Mouse (Mus musculus): ENCODE measurements around the gene Ccdc162.

The Ccdc162 gene

GRCm38 (mm10) chr10:41635276-41636033 lies 81.0 kb downstream of the Ccdc162 start:
- DNase-seq (ENCODE audit: low spot score in 2 of 2) = no peak

DNA sequence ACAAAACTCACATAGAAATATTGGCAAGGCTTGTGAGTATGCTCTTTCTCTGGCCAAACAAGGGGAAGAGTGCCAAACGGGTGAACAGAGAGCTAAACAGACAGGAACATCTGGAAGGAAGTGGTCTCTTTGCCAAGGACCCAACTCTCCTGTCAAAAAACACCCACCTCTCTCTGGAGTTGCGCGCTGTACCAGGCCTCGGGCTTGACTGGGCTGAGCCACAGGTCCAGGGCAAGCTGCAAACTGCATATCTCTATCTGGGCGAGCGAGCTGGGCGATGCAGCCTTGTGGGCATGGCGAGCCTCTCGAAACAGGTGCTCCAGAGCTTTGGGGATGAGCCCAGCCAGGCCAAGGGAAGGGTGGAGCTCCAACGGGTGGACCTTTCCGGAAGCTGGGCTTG lies 82.6 kb downstream of the Ccdc162 start:
- DNase-seq (ENCODE audit: low spot score in 2 of 2) = no peak

DNA sequence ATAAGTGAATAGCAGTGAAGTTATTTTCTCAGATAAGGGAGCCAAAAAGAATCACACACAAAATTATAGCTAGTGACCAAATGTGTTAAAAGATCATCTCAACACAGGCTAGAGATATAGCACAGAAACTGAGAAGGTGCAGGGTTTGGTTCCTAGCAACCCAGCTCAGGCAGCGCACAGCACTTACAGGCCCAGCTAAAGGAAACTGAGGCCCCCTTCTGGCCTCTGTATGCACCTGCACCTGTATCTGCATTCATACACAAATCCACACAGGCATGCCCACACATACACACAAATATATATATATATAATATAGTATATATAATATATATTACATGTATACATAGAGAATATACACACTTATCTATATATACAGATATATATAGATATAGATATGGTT lies 84.4 kb downstream of the Ccdc162 start:
- no peak for DNase-seq (ENCODE audit: low spot score in 2 of 2)

DNA sequence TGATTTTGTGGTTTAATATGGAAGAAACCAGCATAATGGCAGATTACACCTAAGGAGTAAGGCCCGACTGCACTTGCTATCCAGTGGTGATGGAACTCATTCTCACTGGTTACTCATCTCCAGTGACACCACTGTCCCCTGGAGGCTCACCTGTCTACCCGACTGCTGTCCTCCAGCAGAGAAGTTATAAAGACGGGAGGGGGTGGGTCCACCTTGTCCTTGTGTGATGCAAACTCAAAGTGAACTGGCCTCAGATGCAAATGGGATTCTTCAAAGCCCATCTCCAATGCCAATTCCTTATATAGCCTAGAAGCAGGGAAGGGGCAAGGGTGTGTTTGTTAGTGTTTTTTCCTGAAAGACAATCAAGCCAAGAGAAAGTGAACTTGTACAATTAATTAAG lies 89.4 kb downstream of the Ccdc162 start:
- DNase-seq (ENCODE audit: low spot score in 2 of 2) = no peak

- DNase-seq (ENCODE audit: low spot score in 2 of 2) = no peak
These were observed 96.4 kb downstream of the Ccdc162 start for GRCm38 (mm10) chr10:41619988-41620387.

DNA sequence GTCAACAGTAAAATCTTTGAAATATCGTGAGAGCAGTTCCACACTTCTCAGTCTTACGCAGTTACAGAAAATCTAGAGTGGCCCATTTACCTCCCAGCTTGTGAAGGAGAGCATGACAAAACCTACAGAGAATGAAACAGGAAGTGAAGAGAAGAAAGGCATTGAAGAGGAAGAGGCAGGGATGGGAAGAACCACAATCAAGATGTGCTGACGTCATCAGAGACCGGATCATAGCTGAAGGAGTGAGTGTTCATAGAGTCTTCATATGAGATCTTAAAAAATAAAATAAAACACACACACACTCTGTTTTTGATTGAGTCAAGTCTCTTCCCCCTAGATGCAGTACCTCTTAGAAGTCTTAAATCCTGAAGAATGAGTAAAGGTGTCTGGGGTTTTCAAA lies 100.9 kb downstream of the Ccdc162 start:
- no peak for DNase-seq (ENCODE audit: low spot score in 2 of 2)

DNA sequence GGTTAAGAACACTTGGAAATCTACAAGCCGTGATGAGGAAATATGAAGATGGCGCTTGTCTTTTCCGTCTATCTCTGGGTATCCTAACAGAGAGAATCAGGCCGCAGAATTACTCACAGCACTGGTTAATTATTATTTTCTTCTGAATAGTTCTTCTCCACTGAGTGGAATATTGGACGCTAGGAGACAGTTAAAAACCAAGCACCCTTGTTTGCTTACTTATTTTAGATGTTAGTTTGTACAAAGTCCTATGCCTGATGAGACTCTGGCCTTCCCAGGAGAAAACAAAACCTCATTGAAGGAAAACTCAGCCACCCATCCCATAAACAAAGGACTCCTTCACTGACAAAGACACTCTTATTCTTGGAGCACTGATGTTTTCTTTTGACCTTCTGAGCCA lies 104.5 kb downstream of the Ccdc162 start:
- no peak for DNase-seq (ENCODE audit: low spot score in 2 of 2)

GRCm38 (mm10) chr10:41609475-41609874 lies 107.0 kb downstream of the Ccdc162 start:
- no peak for DNase-seq (ENCODE audit: low spot score in 2 of 2)

GRCm38 (mm10) chr10:41608485-41608884 lies 107.9 kb downstream of the Ccdc162 start:
- no peak for DNase-seq (ENCODE audit: low spot score in 2 of 2)

GRCm38 (mm10) chr10:41602667-41603066 lies 113.8 kb downstream of the Ccdc162 start:
- DNase-seq (ENCODE audit: low spot score in 2 of 2) = no peak

GRCm38 (mm10) chr10:41601898-41602545 lies 114.4 kb downstream of the Ccdc162 start:
- no peak for DNase-seq (ENCODE audit: low spot score in 2 of 2)

- no peak for DNase-seq (ENCODE audit: low spot score in 2 of 2)
These were observed 115.1 kb downstream of the Ccdc162 start for GRCm38 (mm10) chr10:41601302-41601701.

DNA sequence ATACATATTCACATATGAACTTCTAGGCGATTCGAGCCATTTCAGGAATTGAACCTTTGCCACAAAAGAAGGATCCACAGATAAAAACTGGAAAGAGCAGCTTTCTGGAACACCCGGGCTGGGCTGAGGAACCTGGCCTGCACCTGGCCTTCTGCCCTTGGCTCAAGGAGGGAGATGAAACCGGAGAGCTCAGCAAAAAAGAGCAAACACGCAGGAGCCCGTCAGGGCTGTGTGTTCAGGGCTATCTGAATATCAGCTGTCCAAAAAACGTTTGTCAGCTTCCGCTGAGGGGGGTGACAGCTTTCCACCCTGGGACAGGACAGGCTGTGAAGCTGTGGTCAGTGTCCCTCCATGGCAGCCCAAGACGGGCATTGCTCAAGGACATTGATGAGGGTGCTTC lies 117.4 kb downstream of the Ccdc162 start:
- DNase-seq (ENCODE audit: low spot score in 2 of 2) = no peak

DNA sequence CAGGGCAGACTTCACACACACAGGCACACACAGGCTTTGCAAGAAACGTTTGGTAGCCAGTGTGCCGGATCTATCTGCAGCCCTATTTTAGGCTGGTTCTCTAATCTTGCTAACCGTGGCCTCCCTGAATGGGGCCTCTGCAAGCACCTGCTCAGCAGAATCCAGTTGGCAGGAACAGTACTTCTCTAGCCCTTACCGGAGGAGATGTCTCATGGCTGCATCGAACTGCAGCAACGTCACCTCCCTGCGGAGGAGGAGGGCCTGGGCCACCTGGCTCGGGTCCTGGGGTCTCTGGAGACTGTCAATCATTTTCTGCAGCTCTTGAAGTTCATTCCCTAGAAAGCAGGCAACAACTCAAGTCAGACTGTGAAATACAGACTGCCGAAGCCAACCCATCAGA lies 118.2 kb downstream of the Ccdc162 start:
- no peak for DNase-seq (ENCODE audit: low spot score in 2 of 2)

DNA sequence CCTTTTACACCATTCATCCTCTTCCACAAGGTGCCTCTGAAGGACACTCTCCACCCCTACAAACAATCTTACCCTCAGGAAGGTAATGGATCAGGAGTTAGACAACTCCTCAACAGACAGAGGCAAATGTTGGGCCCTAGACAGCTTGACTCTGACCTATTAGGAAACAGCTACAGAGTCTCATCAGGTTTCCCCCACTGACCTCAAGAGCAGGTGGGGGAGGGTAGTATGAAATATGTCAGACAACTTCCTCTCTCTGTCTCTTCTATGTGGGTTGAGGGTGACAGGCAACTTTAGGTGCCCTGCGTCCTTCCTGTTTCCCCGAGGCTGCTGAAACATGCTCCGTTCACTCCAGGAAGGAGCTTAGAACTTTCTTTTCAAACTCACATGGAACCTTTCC lies 120.9 kb downstream of the Ccdc162 start:
- DNase-seq (ENCODE audit: low spot score in 2 of 2) = no peak

DNA sequence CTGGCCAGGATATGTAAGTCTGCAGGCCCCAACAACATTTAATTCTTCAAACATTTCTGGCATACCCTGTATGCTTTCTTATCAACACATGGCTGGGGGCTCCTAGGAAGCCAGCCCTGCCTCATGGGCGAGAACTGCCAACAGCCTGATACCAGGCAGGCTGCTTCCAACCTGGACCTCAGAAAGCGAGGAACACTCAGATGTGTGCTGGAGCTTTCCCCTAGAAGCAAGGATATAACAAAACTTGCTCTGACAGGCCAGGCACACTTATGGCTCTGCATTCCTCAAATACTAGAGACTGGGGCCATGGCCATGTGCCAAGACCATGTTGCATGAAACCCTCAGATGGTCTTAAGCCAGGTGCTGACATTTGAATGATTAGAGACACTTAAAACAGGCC lies 121.5 kb downstream of the Ccdc162 start:
- no peak for DNase-seq (ENCODE audit: low spot score in 2 of 2)

- no peak for DNase-seq (ENCODE audit: low spot score in 2 of 2)
These were observed 122.0 kb downstream of the Ccdc162 start for GRCm38 (mm10) chr10:41594433-41594832.

DNA sequence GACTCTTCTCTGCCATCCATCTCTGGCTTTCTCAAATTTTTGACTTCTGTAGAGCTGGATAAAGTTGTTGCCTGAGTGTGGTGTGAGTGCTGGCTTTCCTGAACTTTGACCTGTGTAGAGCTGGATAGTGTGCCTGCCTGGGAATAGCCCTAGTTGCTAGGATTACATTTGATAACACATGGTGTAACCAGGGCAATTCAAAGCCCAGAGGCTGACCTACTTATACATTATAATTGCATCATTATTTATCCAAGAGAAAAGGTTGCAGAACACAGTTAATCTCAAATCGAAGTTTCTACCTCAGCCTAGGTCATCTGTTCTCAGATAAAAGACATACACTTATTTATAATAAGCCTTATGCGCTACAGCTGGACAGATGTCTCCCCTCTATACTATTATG lies 127.8 kb downstream of the Ccdc162 start:
- DNase-seq (ENCODE audit: low spot score in 2 of 2) = no peak

GRCm38 (mm10) chr10:41586947-41587852 lies 129.2 kb downstream of the Ccdc162 start:
- DNase-seq (ENCODE audit: low spot score in 2 of 2) = no peak

GRCm38 (mm10) chr10:41583383-41583782 lies 133.1 kb downstream of the Ccdc162 start:
- no peak for DNase-seq (ENCODE audit: low spot score in 2 of 2)

- DNase-seq (ENCODE audit: low spot score in 2 of 2) = no peak
These were observed 133.5 kb downstream of the Ccdc162 start for GRCm38 (mm10) chr10:41582901-41583361.

DNA sequence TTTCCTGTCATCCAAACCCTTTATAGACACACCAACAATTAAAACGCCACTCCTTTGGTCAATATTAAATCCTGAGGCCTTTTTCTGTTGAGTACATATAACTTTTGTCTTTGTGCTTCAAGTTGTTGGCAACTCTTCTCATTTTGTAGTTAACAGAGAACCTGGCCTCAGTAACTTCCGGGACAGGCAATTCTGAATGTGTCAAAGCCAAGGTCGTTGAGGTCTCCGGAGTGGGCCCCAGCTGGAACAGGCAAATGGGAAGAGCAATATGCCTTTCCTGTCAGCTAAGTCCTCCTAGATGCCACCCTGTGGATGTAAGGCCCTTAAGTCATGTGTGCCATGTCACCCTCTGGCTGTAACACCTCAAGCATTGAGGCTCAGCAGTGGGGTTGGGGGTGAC lies 136.0 kb downstream of the Ccdc162 start:
- no peak for DNase-seq (ENCODE audit: low spot score in 2 of 2)

All from frontal cortex, postnatal 10 days (tissue).